Mouse (Mus musculus): Measurements from ENCODE around the gene Csad. TPM values are rescaled to one million over a fixed set of nuclear protein-coding genes. Genes with fewer than 3 reads are reported as not detected.
A peak's percentile ranks its signal among the peaks of the same experiment; 100 is the strongest.
"Not testable (repeated sequence)": the region's sequence is repeated elsewhere in the genome, so short reads cannot be mapped to it uniquely, and the experiment has no call there.

Gene Csad
- polyA plus RNA-seq, 1 experiment, result 241 TPM

GRCm38 (mm10) chr15:102165468-102166100 lies 38.9 kb downstream of the Csad start:
- no peak for DNase-seq (ENCODE audit: low read depth)

- DNase-seq (ENCODE audit: low read depth), result no peak
These were observed 40.4 kb downstream of the Csad start for GRCm38 (mm10) chr15:102163900-102164693.

- no peak for DNase-seq (ENCODE audit: low read depth)
These were observed 44.0 kb downstream of the Csad start for GRCm38 (mm10) chr15:102160415-102161060.

GRCm38 (mm10) chr15:102156836-102157235 lies 47.7 kb downstream of the Csad start:
- no peak for DNase-seq (ENCODE audit: low read depth)

GRCm38 (mm10) chr15:102155006-102155405 lies 49.5 kb downstream of the Csad start:
- not testable (repeated sequence) for DNase-seq (ENCODE audit: low read depth)

- no peak for DNase-seq (ENCODE audit: low read depth)
These were observed 51.9 kb downstream of the Csad start for GRCm38 (mm10) chr15:102152646-102153045.

GRCm38 (mm10) chr15:102150301-102151135 lies 54.0 kb downstream of the Csad start, which contains the start of gene Soat2:
Gene Soat2 (plus strand): TSS chr15:102150526.
- DNase-seq (ENCODE audit: low read depth), result no peak

- no peak for DNase-seq (ENCODE audit: low read depth)
These were observed 55.0 kb downstream of the Csad start for GRCm38 (mm10) chr15:102149561-102149960.

- no peak for DNase-seq (ENCODE audit: low read depth)
These were observed 56.7 kb downstream of the Csad start for GRCm38 (mm10) chr15:102147674-102148402.

- DNase-seq (ENCODE audit: low read depth), result no peak
These were observed 57.6 kb downstream of the Csad start for GRCm38 (mm10) chr15:102146882-102147281.

- DNase-seq (ENCODE audit: low read depth), result no peak
These were observed 58.4 kb downstream of the Csad start for GRCm38 (mm10) chr15:102146089-102146488.

GRCm38 (mm10) chr15:102145330-102145729 lies 59.2 kb downstream of the Csad start:
- no peak for DNase-seq (ENCODE audit: low read depth)

GRCm38 (mm10) chr15:102144726-102145125 lies 59.8 kb downstream of the Csad start:
- no peak for DNase-seq (ENCODE audit: low read depth)

- no peak for DNase-seq (ENCODE audit: low read depth)
These were observed 60.2 kb downstream of the Csad start, which contains the start of gene Igfbp6 for GRCm38 (mm10) chr15:102144274-102144711. Gene Igfbp6 (plus strand): TSS chr15:102144362.

GRCm38 (mm10) chr15:102142914-102143912 lies 61.3 kb downstream of the Csad start:
- DNase-seq (ENCODE audit: low read depth), result no peak

GRCm38 (mm10) chr15:102141120-102141519 lies 63.4 kb downstream of the Csad start:
- DNase-seq (ENCODE audit: low read depth), result no peak

GRCm38 (mm10) chr15:102136129-102136758 lies 68.3 kb downstream of the Csad start, which contains the start of gene Spryd3:
Gene Spryd3 (minus strand): TSS chr15:102136234.
- peak; percentile 38 for DNase-seq (ENCODE audit: low read depth)

- no peak for DNase-seq (ENCODE audit: low read depth)
These were observed 68.9 kb downstream of the Csad start for GRCm38 (mm10) chr15:102135522-102136128.

- DNase-seq (ENCODE audit: low read depth), result no peak
These were observed 69.8 kb downstream of the Csad start for GRCm38 (mm10) chr15:102134709-102135108.

Measured in gonadal fat pad, adult 2 months (tissue).